Mouse (Mus musculus) olfactory bulb, adult 2 months (tissue): ENCODE data around the gene Nmt1. TPM values are rescaled to one million over a fixed set of nuclear protein-coding genes. Genes with fewer than 3 reads are reported as not detected.

Experiments
- H3K27ac ChIP-seq: fragments of 200-500 bp; 2 replicates; pipeline ENCODE4 v1.5.1; 2012; ENCODE audit warnings: low read depth, low read length; ENCODE audit not compliant: insufficient read depth
- H3K4me1 ChIP-seq: fragments of 200-500 bp; 2 replicates; pipeline ENCODE4 v1.6.1; 2012; ENCODE audit warnings: low read length; ENCODE audit not compliant: control insufficient read depth, insufficient read depth
- H3K4me3 ChIP-seq: fragments of 200-500 bp; 2 replicates; pipeline ENCODE4 v1.5.1; 2012; ENCODE audit warnings: mild to moderate bottlenecking, low read depth, low read length, moderate library complexity; ENCODE audit not compliant: insufficient read depth
- CTCF ChIP-seq: fragments of 200-500 bp; IDR thresholded peaks from 2 replicates; pipeline ENCODE4 v1.5.1; 2012; ENCODE audit warnings: low read depth, mild to moderate bottlenecking, low read length, moderate library complexity; ENCODE audit not compliant: insufficient read depth
- POLR2A ChIP-seq: fragments of 200-500 bp; IDR thresholded peaks from 2 replicates; pipeline ENCODE4 v1.6.1; 2012; ENCODE audit warnings: mild to moderate bottlenecking, low read depth, low read length, moderate library complexity; ENCODE audit not compliant: insufficient read depth
- WGBS: fragments of 180-500 bp; shearing (Covaris S2); methylation state at CpG from one replicate; pipeline ENCODE4 v1.1.7; 2018; 5-methylcytosine and 5-hydroxymethylcytosine counted together
- polyA plus RNA-seq: library from polyadenylated mRNA; stranded (reverse); fragments of >200 nt; gene quantifications from 2 replicates; pipeline ENCODE4 v1.2.4, GENCODE M21; 2012; ENCODE audit warnings: low replicate concordance; ENCODE audit not compliant: missing spikeins, insufficient read depth, insufficient read length

Gene Nmt1
- polyA plus RNA-seq, 1 experiment = 557 TPM

GRCm38 (mm10) chr11:103003210-103003609 lies 24.8 kb upstream of the Nmt1 start:
- peaks cover 49% of the 10 kb centered on the region for H3K4me1 ChIP-seq
- TF ChIP-seq POLR2A (no peak), CTCF (no peak)
- peak overlapping the region; percentile 76 for H3K27ac ChIP-seq
- no peak overlapping the region for H3K4me3 ChIP-seq
- WGBS = 11% methylated on average over 5 of the region's 5 CpGs

GRCm38 (mm10) chr11:103004852-103005251 lies 23.1 kb upstream of the Nmt1 start:
- Histone ChIP-seq H3K4me1 (peaks cover 48% of the 10 kb centered on the region), H3K4me3 (no peak overlapping the region), H3K27ac (peak overlapping the region; percentile 41; the same call in 1 of the 2 replicates)
- no peak for TF ChIP-seq POLR2A
- no peak for TF ChIP-seq CTCF
- 33% methylated on average over 1 of the region's 1 CpGs for WGBS

GRCm38 (mm10) chr11:103005254-103005981 lies 22.6 kb upstream of the Nmt1 start:
- 80% methylated on average over 11 of the region's 11 CpGs for WGBS
- peak overlapping the region; percentile 41; the same call in 1 of the 2 replicates for H3K27ac ChIP-seq
- no peak overlapping the region for H3K4me3 ChIP-seq
- no peak for TF ChIP-seq POLR2A
- TF ChIP-seq CTCF = no peak
- H3K4me1 ChIP-seq = peaks cover 43% of the 10 kb centered on the region

GRCm38 (mm10) chr11:103006286-103007000 lies 21.5 kb upstream of the Nmt1 start:
- Histone ChIP-seq H3K4me1 (peaks cover 43% of the 10 kb centered on the region), H3K4me3 (no peak overlapping the region), H3K27ac (no peak overlapping the region)
- no peak for TF ChIP-seq CTCF
- no peak for TF ChIP-seq POLR2A
- 70% methylated on average over 7 of the region's 7 CpGs for WGBS

GRCm38 (mm10) chr11:103007001-103007340 lies 21.0 kb upstream of the Nmt1 start:
- H3K4me3 ChIP-seq = no peak overlapping the region
- peaks cover 43% of the 10 kb centered on the region for H3K4me1 ChIP-seq
- WGBS = 55% methylated on average over 6 of the region's 6 CpGs
- TF ChIP-seq CTCF (no peak), POLR2A (no peak)
- H3K27ac ChIP-seq = no peak overlapping the region

- 52% methylated on average over 7 of the region's 7 CpGs for WGBS
Measured at GRCm38 (mm10) chr11:103008558-103008957, 19.4 kb upstream of the Nmt1 start.

GRCm38 (mm10) chr11:103009208-103009607 lies 18.8 kb upstream of the Nmt1 start:
- WGBS = 47% methylated on average over 8 of the region's 8 CpGs
- Histone ChIP-seq H3K27ac (no peak overlapping the region), H3K4me1 (peaks cover 28% of the 10 kb centered on the region), H3K4me3 (no peak overlapping the region)
- no peak for TF ChIP-seq POLR2A
- no peak for TF ChIP-seq CTCF

More at GRCm38 (mm10) chr11:103008558-103008957, 19.4 kb upstream of the Nmt1 start:
- Histone ChIP-seq H3K4me1 (peaks cover 31% of the 10 kb centered on the region), H3K27ac (peak overlapping the region; percentile 26; the same call in 1 of the 2 replicates), H3K4me3 (no peak overlapping the region)
- no peak for TF ChIP-seq POLR2A
- TF ChIP-seq CTCF = no peak

GRCm38 (mm10) chr11:103010454-103011205 lies 17.4 kb upstream of the Nmt1 start:
- 91% methylated on average over 13 of the region's 13 CpGs for WGBS
- no peak for TF ChIP-seq POLR2A
- TF ChIP-seq CTCF = no peak
- H3K27ac ChIP-seq = no peak overlapping the region

GRCm38 (mm10) chr11:103011206-103011497 lies 16.8 kb upstream of the Nmt1 start:
- TF ChIP-seq POLR2A (no peak), CTCF (no peak)
- Histone ChIP-seq H3K4me3 (no peak overlapping the region), H3K27ac (no peak overlapping the region), H3K4me1 (peaks cover 22% of the 10 kb centered on the region)
- WGBS = 93% methylated on average over 2 of the region's 2 CpGs

More at GRCm38 (mm10) chr11:103010454-103011205, 17.4 kb upstream of the Nmt1 start:
- no peak overlapping the region for H3K4me3 ChIP-seq
- peaks cover 20% of the 10 kb centered on the region for H3K4me1 ChIP-seq
